Mouse (Mus musculus) liver (tissue): Measurements from ENCODE around the gene Ankrd40.

ENCODE experiments used
- DNase-seq: peaks from one replicate; pipeline ENCODE4 v3.0.0-alpha.2; 2020; ENCODE audit warnings: mixed read lengths

Gene Ankrd40

DNA sequence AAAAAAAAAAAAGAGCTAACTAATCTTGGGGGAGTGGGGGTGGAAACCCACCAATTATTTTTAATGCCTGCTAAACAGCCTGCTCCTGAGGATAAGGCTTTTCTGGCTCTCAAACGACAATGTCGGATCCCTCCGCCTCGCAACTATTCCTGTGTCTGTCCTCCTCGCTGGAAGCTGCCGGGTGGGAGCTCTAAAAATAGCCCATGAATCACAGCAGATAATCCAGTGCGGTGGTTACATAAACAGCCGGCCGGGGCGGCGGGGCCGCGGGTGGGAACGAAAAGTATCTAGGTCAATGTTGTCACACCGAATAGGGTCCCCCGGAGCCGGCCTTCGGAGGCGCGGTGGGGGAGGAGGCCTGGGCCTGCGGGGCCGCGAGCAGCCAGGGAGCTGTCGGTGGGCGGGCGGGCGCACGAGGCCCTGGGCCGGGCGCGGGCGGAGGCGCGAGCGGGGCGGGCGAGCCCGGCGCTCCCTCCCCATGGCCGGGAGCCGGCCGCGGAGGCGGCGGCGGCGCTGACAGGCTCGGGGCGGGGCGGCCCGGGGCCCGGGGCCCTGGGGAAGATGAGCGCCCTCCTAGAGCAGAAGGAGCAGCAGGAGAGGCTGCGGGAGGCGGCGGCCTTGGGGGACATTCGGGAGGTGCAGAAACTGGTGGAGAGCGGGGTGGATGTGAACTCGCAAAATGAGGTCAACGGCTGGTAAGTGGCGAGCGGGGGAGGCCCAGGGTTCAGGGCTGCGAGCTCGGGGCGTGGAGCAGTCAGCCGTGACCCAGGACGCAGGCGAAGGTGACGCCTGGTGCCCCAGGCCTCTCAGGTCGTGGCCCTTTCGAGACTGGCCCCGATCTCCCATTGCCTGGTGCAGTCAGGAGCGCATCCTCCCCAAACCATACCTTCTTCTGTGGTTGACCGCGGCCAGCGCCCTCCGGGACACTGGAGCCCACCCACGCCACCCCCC is at the start of gene Ankrd40:
TSS of gene Ankrd40 (plus strand) at position 309 of the 951 bp plus-strand sequence.
- peak; percentile 88 for DNase-seq

DNA sequence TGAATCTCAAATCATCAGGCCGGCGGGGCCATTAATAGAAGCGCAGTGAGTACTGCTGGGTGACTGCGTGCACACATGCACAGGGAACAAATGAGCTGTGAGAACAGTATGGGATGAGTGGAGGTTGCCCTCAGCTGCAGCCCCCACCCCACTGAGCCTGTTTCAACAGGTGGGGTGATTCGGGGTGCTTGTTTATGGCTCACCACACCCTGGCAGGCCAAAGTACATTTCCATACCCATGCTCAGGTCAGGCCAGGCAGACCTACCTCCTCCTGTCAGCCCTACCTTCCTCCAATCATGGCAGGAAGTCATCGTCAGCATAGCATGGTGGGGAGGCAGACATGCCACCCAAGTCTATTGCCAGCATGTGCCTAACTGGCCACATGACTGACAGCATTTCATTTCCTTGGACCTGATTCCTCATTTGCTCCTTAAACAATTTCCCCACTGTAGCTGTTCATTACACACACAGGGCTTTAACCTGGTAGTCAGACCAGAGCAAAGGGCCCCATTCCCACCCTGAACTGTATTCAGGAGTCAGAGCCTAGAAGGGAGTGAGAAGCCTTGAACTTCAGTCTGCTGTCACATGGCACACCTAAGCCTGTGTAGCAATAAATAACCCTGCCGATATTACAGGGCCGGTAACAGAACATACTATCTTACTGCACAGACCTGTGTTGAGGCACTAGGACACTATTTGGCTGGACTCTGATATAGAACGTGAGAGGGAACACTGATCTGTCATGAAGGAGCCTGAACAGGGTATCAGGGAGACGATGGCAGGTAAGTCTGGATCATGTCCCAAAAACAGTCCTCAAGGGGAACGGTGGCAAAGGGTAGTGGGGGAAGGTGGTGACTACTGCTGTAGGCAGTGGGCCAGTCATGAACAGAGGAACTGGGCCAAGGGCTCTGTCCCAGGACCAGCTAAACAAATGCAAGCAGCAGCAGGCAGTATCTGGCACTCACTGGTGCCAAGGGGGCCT is 46.3 kb upstream of the Ankrd40 start, which contains the start of gene Gm21885:
TSS of gene Gm21885 (plus strand) at position 675 of the 983 bp plus-strand sequence.
- DNase-seq = no peak

GRCm38 (mm10) chr11:94282291-94282690 is 45.5 kb upstream of the Ankrd40 start:
- DNase-seq = no peak

DNA sequence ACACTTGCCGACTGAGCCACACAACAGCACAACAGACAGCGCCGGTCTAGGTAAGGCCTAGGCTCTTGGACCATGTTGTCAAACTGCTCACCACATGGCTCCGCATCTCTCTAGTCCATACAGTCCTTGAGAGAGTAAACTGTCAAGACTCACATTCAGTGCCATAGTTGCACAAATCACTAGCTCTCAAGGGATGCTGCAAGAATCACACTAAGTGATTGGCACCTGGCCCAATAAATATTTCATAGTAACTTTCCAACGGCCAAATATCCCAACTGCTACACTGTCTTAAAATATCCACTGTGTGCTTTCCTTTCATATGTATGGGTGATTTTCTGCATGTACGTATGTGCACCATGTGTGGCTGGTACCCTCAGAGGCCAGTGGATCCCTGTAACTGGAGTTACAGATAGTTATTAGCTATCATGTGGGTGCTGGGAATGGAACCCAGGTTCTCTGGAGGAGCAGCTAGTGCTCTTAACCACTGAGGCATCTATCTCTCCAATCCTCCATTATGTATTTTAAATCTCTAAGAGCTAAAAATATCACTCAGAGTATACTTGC is 44.2 kb upstream of the Ankrd40 start:
- no peak for DNase-seq

DNA sequence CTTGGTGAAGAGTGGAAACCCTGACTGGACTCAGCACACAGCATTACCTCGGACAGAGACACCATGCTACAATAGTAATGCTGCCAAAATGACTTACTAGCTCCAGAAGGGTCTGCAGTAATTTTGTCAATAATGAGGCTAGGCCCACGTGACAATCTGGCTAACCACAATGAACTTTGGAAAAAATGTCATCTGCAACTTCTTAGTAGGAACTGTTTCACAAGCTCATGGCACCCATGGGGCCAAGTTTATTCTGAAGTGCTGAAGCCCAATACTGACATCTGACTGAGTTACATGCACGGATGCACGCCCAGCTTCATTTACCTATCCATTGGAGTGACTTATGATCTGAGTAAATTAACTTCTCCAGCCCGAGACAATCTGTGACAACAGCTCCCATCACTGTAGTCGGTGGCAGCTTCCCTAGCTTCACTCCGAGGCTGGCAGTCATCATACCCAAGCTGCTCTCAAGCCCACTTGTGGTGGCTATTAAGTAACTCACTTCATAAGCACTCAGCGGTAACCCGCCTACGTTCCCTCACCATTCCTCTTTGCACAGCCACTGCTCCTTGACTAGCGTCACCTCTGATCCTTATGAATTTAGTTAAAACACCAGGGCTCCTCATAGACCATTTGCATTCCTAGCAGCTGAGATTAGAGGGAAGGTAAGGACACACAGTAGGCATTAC is 41.8 kb upstream of the Ankrd40 start:
- no peak for DNase-seq

- no peak for DNase-seq
These were observed 40.7 kb upstream of the Ankrd40 start for GRCm38 (mm10) chr11:94287105-94287504.

GRCm38 (mm10) chr11:94290062-94290740 is 37.6 kb upstream of the Ankrd40 start:
- peak; percentile 77 for DNase-seq

DNA sequence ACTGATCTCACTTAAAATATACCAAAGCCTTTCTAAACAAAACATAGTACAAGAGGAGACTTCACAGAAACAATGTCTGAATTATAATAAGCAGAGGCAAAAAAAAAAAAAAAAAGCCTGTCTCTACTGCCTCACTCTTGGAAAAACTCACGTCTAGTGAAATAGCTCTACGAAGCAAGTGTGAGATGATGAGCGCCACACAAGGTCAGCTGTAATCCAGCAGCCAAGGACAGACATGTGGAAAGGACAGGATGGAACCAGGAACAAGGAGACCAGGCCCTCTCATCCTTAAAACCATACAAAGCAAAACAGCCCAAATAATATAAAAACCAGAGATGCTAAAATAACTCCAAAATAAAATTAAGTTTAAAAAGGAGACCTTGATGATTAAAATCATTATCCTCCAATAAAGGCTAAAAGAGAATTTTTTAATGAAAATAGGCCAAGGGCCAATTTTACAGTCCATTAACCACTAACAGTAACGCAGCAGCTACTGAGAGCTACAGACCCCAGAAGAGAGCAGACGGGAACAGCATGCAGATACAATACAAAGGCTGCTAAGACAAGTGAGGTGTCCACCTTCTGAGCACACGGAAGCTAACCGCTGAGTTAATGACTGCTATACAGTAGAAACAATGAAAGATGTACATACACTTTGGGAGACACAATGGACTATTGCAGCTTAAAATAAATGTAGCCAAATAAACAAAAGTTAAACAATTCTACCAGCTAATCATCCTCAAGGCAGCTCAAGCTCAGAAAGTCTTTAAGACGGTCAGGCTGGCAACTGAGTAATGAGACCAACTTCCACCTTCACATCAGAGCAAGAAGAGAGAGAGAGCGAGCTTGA is 32.6 kb upstream of the Ankrd40 start:
- no peak for DNase-seq

- DNase-seq = no peak
These were observed 15.1 kb upstream of the Ankrd40 start for GRCm38 (mm10) chr11:94312733-94313132.

GRCm38 (mm10) chr11:94314098-94314652 is 13.6 kb upstream of the Ankrd40 start:
- no peak for DNase-seq

DNA sequence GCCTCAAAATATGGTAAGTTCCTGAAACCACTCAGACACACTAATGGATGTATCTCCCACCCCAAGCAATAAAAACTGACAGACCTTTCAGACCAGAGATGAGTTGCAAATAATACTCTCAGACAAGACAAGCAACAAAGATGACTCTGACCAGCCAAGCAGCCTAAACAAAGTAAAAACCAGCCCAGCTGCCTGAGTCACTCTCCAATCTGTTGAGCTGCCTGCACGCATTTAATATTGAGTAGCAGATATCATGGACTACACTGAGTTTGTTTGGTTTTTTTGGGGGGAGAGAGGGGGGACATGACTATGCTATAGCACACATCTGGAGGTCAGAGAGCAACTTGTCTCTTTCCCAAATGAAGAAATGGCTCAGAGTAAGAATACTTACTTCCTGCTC is 12.5 kb upstream of the Ankrd40 start:
- DNase-seq = no peak

DNA sequence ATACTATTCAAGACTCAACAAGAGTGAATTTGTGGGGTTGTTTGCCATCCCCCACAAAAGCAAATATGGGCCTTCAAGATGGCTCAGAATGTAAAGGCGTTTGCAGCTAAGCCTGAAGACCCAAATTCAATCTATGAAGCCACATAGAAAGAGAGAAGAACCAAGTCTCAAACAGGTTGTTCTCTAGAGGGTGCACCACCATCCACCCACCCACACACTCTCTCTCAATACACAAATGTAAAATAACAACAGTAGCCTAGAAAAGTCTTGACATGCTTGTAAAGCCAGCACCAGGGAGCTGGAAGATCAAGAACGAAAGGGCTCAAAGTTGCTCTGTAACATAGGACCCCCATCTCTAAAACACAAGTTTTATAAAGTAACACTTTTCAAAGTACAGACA is 11.3 kb upstream of the Ankrd40 start:
- DNase-seq = no peak

- DNase-seq = no peak
These were observed 10.8 kb upstream of the Ankrd40 start for GRCm38 (mm10) chr11:94317014-94317413.

DNA sequence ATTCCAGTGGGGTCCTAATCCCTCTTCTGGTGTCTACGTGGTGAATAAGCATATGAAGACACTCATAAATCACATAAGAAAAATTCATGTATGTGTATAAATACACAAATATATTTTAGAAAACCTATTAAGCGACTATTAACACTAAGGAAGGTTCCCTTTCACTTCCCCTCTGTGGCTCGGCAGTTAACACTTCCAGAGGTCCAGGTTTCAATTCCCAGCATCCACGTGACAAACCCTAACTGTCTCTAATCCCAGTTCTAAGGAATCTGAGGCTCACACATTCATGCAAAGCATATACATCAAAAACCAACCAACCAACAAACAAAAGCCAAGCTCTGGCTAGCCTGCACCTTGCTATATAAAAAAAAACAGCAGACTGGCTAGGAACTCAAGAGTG is 10.3 kb upstream of the Ankrd40 start:
- no peak for DNase-seq

GRCm38 (mm10) chr11:94318056-94318455 is 9.7 kb upstream of the Ankrd40 start:
- no peak for DNase-seq

GRCm38 (mm10) chr11:94320969-94321930 is 6.6 kb upstream of the Ankrd40 start:
- peak; percentile 66 for DNase-seq

DNA sequence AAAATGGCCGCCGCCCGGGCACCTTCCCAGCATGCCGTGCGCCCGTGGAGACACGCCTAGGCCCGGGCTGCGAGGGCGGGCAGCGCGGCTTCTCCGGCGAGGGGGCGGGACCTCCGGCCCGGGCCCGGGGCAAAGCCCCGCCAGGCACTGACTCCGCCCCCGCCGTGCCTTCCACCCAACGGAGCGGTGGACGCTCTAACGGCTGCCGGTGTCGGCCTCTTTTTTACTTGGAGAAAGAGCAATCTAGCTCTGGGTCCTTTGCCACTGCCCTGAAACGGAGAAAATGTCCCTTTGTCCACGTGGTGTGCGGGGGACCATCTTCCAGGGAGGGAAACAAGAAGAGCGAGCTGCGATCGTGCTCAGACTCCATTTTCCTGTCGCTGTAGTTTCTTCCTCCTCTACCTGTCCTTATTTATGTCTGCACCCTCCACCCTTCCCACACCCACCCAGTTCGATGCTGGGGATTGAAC is 5.8 kb upstream of the Ankrd40 start, which contains the start of gene Luc7l3:
TSS of gene Luc7l3 (minus strand) at position 58 of the 470 bp plus-strand sequence.
- DNase-seq = peak; percentile 97

- DNase-seq = no peak
These were observed 5.2 kb upstream of the Ankrd40 start for GRCm38 (mm10) chr11:94322636-94323035.
